Mouse (Mus musculus) stomach, embryonic 16.5 days (tissue): ENCODE measurements around the gene A630095N17Rik. TPM values are rescaled to one million over a fixed set of nuclear protein-coding genes. Genes with fewer than 3 reads are reported as not detected.
A peak's percentile ranks its signal among the peaks of the same experiment; 100 is the strongest.

Source experiments
- ATAC-seq: fragments of 200-750 bp; cut with Nextera tagmentation; 2 replicates; pipeline ENCODE4 v1.8.0; 2017; ENCODE audit warnings: moderate number of reproducible peaks, moderate TSS enrichment; ENCODE audit not compliant: insufficient read depth, low FRiP score
- H3K27ac ChIP-seq: fragments of 300-500 bp; sonication (generic); 2 replicates; pipeline ENCODE4 v1.5.1; 2014; ENCODE audit warnings: low read length
- H3K27me3 ChIP-seq: fragments of 300-500 bp; sonication (generic); 2 replicates; pipeline ENCODE4 v1.6.1; 2014; ENCODE audit warnings: low read length, control low read depth, mixed read lengths; ENCODE audit not compliant: control insufficient read depth, insufficient read depth
- H3K36me3 ChIP-seq: fragments of 300-500 bp; sonication (generic); 2 replicates; pipeline ENCODE4 v1.6.1; 2014; ENCODE audit warnings: low read length; ENCODE audit not compliant: control insufficient read depth, insufficient read depth
- H3K4me1 ChIP-seq: fragments of 300-500 bp; sonication (generic); 2 replicates; pipeline ENCODE4 v1.6.1; 2014; ENCODE audit warnings: low read length, control low read depth, mixed read lengths; ENCODE audit not compliant: control insufficient read depth, insufficient read depth
- H3K4me2 ChIP-seq: fragments of 300-500 bp; sonication (generic); 2 replicates; pipeline ENCODE4 v1.6.1; 2014; ENCODE audit warnings: low read depth, low read length, mixed read lengths
- H3K4me3 ChIP-seq: fragments of 300-500 bp; sonication (generic); replicated peaks from 2 replicates; pipeline ENCODE4 v1.5.1; 2014; ENCODE audit warnings: mild to moderate bottlenecking, low read length
- H3K9ac ChIP-seq: fragments of 300-500 bp; sonication (generic); 2 replicates; pipeline ENCODE4 v1.6.1; 2014; ENCODE audit warnings: low read length
- H3K9me3 ChIP-seq: fragments of 300-500 bp; sonication (generic); replicated peaks from 2 replicates; pipeline ENCODE4 v1.6.1; 2016; ENCODE audit warnings: low read length, control low read depth; ENCODE audit not compliant: control insufficient read depth
- WGBS: fragments of 180-500 bp; shearing (Covaris S2); extraction: QIAGEN DNeasy Blood & Tissue Kit; methylation state at CpG from one replicate; pipeline ENCODE4 v1.1.7; 2014; 5-methylcytosine and 5-hydroxymethylcytosine counted together
- polyA plus RNA-seq: library from polyadenylated mRNA; unstranded; fragments of >200 nt; fragmentation: Nextera tagmentation; extraction: Ambion mirVana; gene quantifications from 2 replicates; pipeline ENCODE4 v1.2.1, GENCODE M21; 2015

Gene A630095N17Rik
- polyA plus RNA-seq, 1 experiment from 2014 or later, result not detected

DNA sequence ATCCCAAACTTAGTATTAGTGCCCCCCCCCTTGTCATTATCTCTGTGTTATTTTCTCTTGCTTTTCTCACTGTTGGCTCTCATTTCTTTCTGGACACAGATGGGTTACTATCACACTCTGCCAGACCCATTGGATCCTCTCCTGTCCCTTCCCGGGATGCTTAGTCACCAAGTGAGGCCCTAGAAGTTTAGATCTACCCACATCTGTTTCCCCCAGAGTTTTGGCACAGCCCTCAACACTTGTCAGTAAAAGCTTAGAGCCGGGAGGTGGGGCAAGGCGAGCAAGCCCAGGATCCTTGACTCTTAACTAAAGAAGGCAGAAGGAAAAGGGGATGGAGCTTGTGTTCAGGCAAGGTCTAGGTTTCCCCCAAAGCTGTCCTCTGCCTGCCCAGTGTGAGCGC lies 2.7 kb downstream of the A630095N17Rik start:
- ATAC-seq, result no peak
- H3K4me2 ChIP-seq, result no peak overlapping the region
- H3K4me3 ChIP-seq, result no peak overlapping the region
- H3K9me3 ChIP-seq, result no peaks in the 10 kb centered on the region
- 64% methylated on average over 4 of the region's 4 CpGs for WGBS
- H3K4me1 ChIP-seq, result no peaks in the 10 kb centered on the region
- no peak overlapping the region for H3K9ac ChIP-seq
- no peaks in the 10 kb centered on the region for H3K27me3 ChIP-seq
- no peaks in the 10 kb centered on the region for H3K36me3 ChIP-seq
- H3K27ac ChIP-seq, result no peak overlapping the region

DNA sequence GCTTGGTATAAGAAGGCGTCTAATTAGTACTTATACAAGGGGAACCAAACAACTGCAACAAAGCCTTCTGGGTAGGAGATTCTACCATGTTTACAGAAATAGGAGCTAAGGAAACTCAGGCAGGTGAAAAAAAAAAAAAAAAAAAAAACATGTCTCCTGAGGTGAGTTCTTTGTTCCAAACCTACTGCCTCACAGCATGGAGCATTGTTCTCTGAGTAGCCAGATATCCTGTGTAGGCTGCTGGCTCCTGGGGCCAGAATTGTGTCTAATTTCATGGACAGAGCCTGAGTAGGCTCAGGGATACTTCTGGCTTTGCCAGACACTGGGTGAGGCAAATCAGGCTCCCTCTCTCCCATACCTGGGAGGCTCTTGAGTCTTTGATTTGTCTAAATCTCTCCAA lies 4.2 kb downstream of the A630095N17Rik start:
- WGBS, result 61% methylated on average over 1 of the region's 1 CpGs
- no peak overlapping the region for H3K4me3 ChIP-seq
- H3K9me3 ChIP-seq, result no peaks in the 10 kb centered on the region
- H3K4me2 ChIP-seq, result no peak overlapping the region
- no peak overlapping the region for H3K9ac ChIP-seq
- no peaks in the 10 kb centered on the region for H3K27me3 ChIP-seq
- no peak overlapping the region for H3K27ac ChIP-seq
- H3K4me1 ChIP-seq, result no peaks in the 10 kb centered on the region
- H3K36me3 ChIP-seq, result no peaks in the 10 kb centered on the region
- ATAC-seq, result no peak

DNA sequence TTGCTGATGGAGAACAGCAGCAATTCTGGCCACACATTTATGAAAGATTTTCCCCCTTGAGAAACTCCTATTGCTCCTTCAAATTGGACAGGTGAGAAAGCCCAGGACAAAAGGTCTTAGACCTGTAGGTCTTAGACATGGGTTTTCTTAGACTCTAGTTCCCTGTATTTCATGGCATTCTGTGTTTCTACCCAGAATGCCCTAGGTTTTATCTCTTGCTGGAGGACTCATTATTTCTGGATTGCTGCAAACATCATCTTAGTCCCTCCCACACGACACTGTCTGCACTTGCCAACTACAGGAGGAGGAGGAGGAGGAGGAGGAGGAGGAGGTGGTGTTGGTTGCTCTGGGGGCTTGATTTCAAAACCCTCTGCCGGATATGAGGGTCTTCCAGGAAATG lies 5.8 kb downstream of the A630095N17Rik start:
- no peak for ATAC-seq
- Histone ChIP-seq H3K27me3 (no peaks in the 10 kb centered on the region), H3K9me3 (no peaks in the 10 kb centered on the region), H3K4me1 (no peaks in the 10 kb centered on the region), H3K4me3 (no peak overlapping the region), H3K27ac (no peak overlapping the region), H3K36me3 (no peaks in the 10 kb centered on the region), H3K4me2 (no peak overlapping the region), H3K9ac (no peak overlapping the region)
- WGBS, result 56% methylated on average over 2 of the region's 2 CpGs

DNA sequence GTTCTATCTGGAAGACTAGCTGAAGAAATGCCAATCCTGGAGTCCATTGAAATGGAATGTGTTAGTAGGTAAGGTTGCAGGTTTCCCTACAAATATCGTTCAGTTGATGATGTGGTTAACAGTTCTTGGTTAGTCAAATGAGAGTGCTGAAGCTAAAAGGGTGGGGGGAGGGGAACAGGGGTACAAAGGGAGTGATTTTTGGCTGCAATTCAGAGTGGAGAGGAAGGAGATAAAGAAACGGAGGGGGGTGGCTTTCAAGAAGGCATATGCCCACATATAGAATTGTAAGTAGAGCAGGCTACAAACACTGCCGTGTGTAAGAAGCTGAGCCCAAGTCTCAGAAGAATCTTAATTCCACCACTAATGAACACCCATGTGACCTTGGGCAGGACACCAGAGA lies 6.4 kb downstream of the A630095N17Rik start:
- 59% methylated on average over 3 of the region's 3 CpGs for WGBS

DNA sequence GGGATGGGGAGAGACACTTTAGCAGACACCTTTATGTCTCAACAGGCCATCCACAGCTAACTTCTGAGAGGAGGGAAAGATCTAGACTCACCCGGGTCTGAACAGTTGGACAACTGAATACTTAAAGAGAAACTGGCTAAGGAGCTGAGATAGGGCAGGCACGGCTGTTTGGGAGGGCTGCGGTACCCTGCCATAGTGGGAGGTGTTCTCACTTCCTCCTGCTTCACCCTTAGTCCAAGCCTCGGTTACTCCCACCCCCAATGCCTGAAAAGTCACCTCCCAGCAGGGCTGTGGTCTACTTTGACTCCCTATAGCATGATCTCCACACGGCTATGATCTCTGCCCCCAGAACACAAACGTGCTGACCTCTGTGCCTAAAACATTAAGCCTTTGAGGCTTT lies 8.4 kb downstream of the A630095N17Rik start:
- Histone ChIP-seq H3K4me3 (no peak overlapping the region), H3K27ac (no peak overlapping the region)
- ATAC-seq, result no peak

More for the DNA sequence above, 6.4 kb downstream of the A630095N17Rik start:
- H3K27ac ChIP-seq, result no peak overlapping the region
- H3K36me3 ChIP-seq, result no peaks in the 10 kb centered on the region
- H3K9ac ChIP-seq, result no peak overlapping the region
- H3K4me1 ChIP-seq, result no peaks in the 10 kb centered on the region
- no peak for ATAC-seq
- H3K27me3 ChIP-seq, result 0 out of 2 replicates have a peak, but pooled peaks cover 3% of the 10 kb centered on the region
- no peaks in the 10 kb centered on the region for H3K9me3 ChIP-seq
- H3K4me3 ChIP-seq, result no peak overlapping the region
- no peak overlapping the region for H3K4me2 ChIP-seq

DNA sequence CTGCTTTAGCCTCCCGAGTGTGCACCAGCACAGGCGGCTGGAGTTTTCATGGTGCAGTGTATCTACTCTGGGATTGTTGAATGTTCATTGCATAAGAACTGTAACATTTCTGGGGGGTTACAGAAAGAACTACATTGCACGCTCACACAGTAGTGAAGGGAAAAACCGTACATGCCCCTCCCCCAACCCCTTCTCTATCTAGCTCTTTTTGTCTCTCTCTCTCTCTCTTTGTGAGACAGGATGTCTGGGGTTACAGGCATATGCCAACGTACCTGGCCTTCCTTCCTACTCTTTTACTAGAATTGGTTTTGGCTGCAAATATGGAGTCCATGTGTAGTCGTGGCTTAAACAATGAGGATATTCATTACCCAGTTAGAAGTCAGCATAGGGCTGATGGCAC lies 9.0 kb downstream of the A630095N17Rik start:
- no peaks in the 10 kb centered on the region for H3K9me3 ChIP-seq
- ATAC-seq, result no peak
- no peak overlapping the region for H3K9ac ChIP-seq
- no peak overlapping the region for H3K4me2 ChIP-seq
- no peaks in the 10 kb centered on the region for H3K36me3 ChIP-seq
- H3K4me3 ChIP-seq, result no peak overlapping the region
- peaks cover 3% of the 10 kb centered on the region; the same call in 1 of the 2 replicates for H3K27me3 ChIP-seq
- 76% methylated on average over 6 of the region's 6 CpGs for WGBS
- H3K4me1 ChIP-seq, result peaks cover 5% of the 10 kb centered on the region
- no peak overlapping the region for H3K27ac ChIP-seq

More for the DNA sequence above, 8.4 kb downstream of the A630095N17Rik start:
- WGBS, result 65% methylated on average over 6 of the region's 6 CpGs
- Histone ChIP-seq H3K27me3 (peaks cover 3% of the 10 kb centered on the region; the same call in 1 of the 2 replicates), H3K9ac (no peak overlapping the region), H3K9me3 (no peaks in the 10 kb centered on the region), H3K4me1 (peaks cover 5% of the 10 kb centered on the region), H3K4me2 (no peak overlapping the region), H3K36me3 (no peaks in the 10 kb centered on the region)

DNA sequence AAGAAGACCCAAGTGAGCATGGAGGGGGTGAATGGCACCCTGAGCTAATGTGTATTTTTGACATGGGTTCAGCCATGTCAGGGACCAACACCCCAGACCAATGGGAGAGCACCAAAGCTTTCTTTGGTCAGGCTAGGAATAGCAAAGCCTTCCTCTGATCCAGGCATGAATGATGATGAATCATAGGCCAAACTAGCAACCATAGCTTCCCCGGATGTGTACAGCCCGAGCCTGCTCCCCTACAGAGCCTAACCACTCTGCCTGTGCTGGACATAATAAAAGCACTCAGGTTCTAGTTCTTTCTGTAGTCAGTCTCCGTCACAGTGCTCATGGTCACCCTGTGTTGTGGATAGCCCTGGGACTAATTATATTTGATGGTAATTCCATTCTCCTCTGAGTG lies 10.4 kb downstream of the A630095N17Rik start:
- WGBS, result 71% methylated on average over 3 of the region's 3 CpGs
- peaks cover 10% of the 10 kb centered on the region for H3K4me1 ChIP-seq
- no peak overlapping the region for H3K4me2 ChIP-seq
- H3K27ac ChIP-seq, result no peak overlapping the region
- no peaks in the 10 kb centered on the region for H3K36me3 ChIP-seq
- no peaks in the 10 kb centered on the region for H3K9me3 ChIP-seq
- no peak overlapping the region for H3K4me3 ChIP-seq
- no peak overlapping the region for H3K9ac ChIP-seq
- ATAC-seq, result no peak
- peaks cover 3% of the 10 kb centered on the region; the same call in 1 of the 2 replicates for H3K27me3 ChIP-seq

DNA sequence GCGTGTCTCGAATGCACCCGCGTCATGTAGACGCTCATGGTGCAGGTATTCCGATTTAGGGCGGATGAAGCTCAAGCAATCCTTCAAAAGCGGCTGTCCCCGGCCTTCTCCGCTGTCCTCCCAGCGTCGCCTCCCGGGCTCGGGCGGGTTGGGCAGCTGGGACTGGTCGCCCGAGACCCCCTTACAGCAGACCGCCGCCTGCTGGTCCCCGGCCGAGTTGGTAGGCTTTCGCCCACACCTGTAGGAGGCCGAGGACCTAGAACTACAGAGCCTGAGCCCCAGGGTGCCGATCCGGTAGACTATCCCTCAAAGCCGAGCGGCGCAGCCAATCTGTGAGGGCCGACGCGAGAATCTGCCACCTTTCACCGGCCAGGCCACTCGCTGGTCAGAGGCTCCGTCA lies 12.4 kb downstream of the A630095N17Rik start, which contains the start of gene Tuba4a:
Gene Tuba4a, minus strand, starts transcription at position 335 of the 400 bp plus-strand sequence.
- Histone ChIP-seq H3K4me3 (peak within 1 kb of the TSS; percentile 66), H3K9me3 (no peaks in the 10 kb centered on the region), H3K9ac (peak within 1 kb of the TSS; percentile 77), H3K27me3 (peaks cover 3% of the 10 kb centered on the region; the same call in 1 of the 2 replicates), H3K27ac (peak within 1 kb of the TSS; percentile 81), H3K36me3 (peaks cover 4% of the 10 kb centered on the region; the same call in 1 of the 2 replicates), H3K4me2 (peak within 1 kb of the TSS; percentile 90), H3K4me1 (peaks cover 10% of the 10 kb centered on the region)
- ATAC-seq, result peak; percentile 44; the same call in 1 of the 2 replicates
- WGBS, result 2% methylated on average over 33 of the region's 34 CpGs

DNA sequence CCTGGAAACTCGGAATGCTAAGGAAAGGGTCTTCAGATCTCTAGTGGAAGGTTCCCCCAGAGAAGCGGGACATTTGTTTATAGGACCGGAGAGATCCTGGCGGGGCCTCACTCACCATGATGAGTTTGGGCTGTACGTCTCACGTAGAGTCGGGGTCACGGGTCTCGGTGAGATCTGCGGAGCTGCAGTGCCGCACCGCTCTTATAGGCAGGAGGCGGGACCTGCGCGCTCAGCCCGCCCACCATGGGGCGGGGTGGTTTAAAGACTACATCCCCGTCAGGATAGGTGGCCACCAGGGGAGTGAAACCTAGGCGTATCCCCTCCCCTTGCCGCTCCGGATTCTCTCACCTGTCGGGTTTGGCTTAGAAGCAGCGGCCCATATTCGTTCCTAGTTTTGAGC lies 12.8 kb downstream of the A630095N17Rik start:
- Histone ChIP-seq H3K4me2 (peak overlapping the region; percentile 90), H3K9me3 (no peaks in the 10 kb centered on the region), H3K4me3 (peak overlapping the region; percentile 66), H3K27ac (peak overlapping the region; percentile 81), H3K9ac (peak overlapping the region; percentile 77), H3K27me3 (peaks cover 3% of the 10 kb centered on the region; the same call in 1 of the 2 replicates), H3K36me3 (peaks cover 4% of the 10 kb centered on the region; the same call in 1 of the 2 replicates), H3K4me1 (peaks cover 10% of the 10 kb centered on the region)
- under 1% methylated on average over 24 of the region's 24 CpGs for WGBS
- ATAC-seq, result peak; percentile 91
